Mouse (Mus musculus) CH12.LX (cell line): Measurements from ENCODE around the gene Fv1. TPM values are rescaled to one million over a fixed set of nuclear protein-coding genes. Genes with fewer than 3 reads are reported as not detected.

Experiments
- DNase-seq: peaks from one replicate; pipeline ENCODE4 v3.0.0-alpha.2; 2013; ENCODE audit errors: extremely low read depth
- H3K27ac ChIP-seq: 2 replicates; pipeline ENCODE4 v1.5.1; 2012; ENCODE audit warnings: low read depth, mild to moderate bottlenecking, control low read depth, moderate library complexity; ENCODE audit not compliant: insufficient read depth
- H3K27me3 ChIP-seq: replicated peaks from 2 replicates; pipeline ENCODE3; 2012; ENCODE audit warnings: inconsistent platforms
- H3K36me3 ChIP-seq, 2 experiments: replicated peaks in 1 of 2; 2 replicates each; pipeline versions ENCODE3 to v1.6.1; 2012; ENCODE audit warnings: inconsistent platforms in 1 of 2, low read length in 1 of 2, mild to moderate bottlenecking in 1 of 2, mixed read lengths in 1 of 2, moderate library complexity in 1 of 2; ENCODE audit not compliant: control insufficient read depth in 1 of 2, insufficient read depth in 1 of 2
- H3K4me1 ChIP-seq, 2 experiments: 2 replicates each; pipeline ENCODE4 v1.6.1; 2012; ENCODE audit warnings: inconsistent platforms in 1 of 2, moderate library complexity in 1 of 2; ENCODE audit not compliant: insufficient read depth in 2 of 2, control insufficient read depth in 1 of 2
- H3K4me2 ChIP-seq: 2 replicates; pipeline ENCODE4 v1.6.1; 2012; ENCODE audit warnings: low read depth, mild to moderate bottlenecking, control low read depth; ENCODE audit not compliant: poor library complexity, insufficient read depth, severe bottlenecking
- H3K4me3 ChIP-seq, 3 experiments: fragments of 150-350 bp in 1 of 3; sonication (generic) in 1 of 3; replicated peaks in 1 of 3; 2 replicates each; pipeline versions ENCODE3 to v1.5.1; 2011 to 2012; ENCODE audit warnings: low read depth in 2 of 3, low read length in 2 of 3, mild to moderate bottlenecking in 2 of 3, moderate library complexity in 2 of 3, control low read depth in 1 of 3, improper control_type of control experiment in 1 of 3, inconsistent platforms in 1 of 3, mixed read lengths in 1 of 3; ENCODE audit not compliant: poor library complexity in 1 of 3
- H3K79me2 ChIP-seq: replicated peaks from 2 replicates; pipeline ENCODE4 v1.6.1; 2012; ENCODE audit warnings: mild to moderate bottlenecking, moderate library complexity; ENCODE audit not compliant: control insufficient read depth, poor library complexity, insufficient read depth, severe bottlenecking; ENCODE audit errors: extremely low read depth
- H3K9ac ChIP-seq: 2 replicates; pipeline ENCODE4 v1.6.1; 2012; ENCODE audit warnings: low read depth, mild to moderate bottlenecking, control low read depth, moderate library complexity; ENCODE audit not compliant: insufficient read depth
- H3K9me3 ChIP-seq: replicated peaks from 2 replicates; pipeline ENCODE3; 2012; ENCODE audit warnings: low read length, inconsistent platforms, mixed read lengths
- BHLHE40 ChIP-seq: IDR thresholded peaks from 2 replicates; pipeline ENCODE4 v1.6.1; 2011; ENCODE audit warnings: mild to moderate bottlenecking, low read depth, low read length, improper control_type of control experiment
- CTCF ChIP-seq, 2 experiments: IDR thresholded peaks in 1 of 2; conservative IDR thresholded peaks in 1 of 2; 2 replicates each; pipeline ENCODE4 v1.5.1; 2011 to 2012; ENCODE audit warnings: low read depth in 2 of 2, low read length in 2 of 2, improper control_type of control experiment in 1 of 2, inconsistent platforms in 1 of 2, mild to moderate bottlenecking in 1 of 2, moderate library complexity in 1 of 2
- ETS1 ChIP-seq: conservative IDR thresholded peaks from 2 replicates; pipeline ENCODE4 v1.6.1; 2012; ENCODE audit warnings: low read depth, mild to moderate bottlenecking, inconsistent platforms, low read length, improper control_type of control experiment, moderate library complexity
- MAX ChIP-seq: IDR thresholded peaks from 2 replicates; pipeline ENCODE4 v1.6.1; 2011; ENCODE audit warnings: low read length, improper control_type of control experiment
- MAZ ChIP-seq: IDR thresholded peaks from 2 replicates; pipeline ENCODE4 v1.6.1; 2012; ENCODE audit warnings: low read depth, mild to moderate bottlenecking, inconsistent platforms, low read length, improper control_type of control experiment, moderate library complexity
- NELFE ChIP-seq: IDR thresholded peaks from 2 replicates; pipeline ENCODE4 v1.6.1; 2011; ENCODE audit warnings: low read depth, low read length, improper control_type of control experiment
- NRF1 ChIP-seq: IDR thresholded peaks from 2 replicates; pipeline ENCODE4 v1.6.1; 2014; ENCODE audit warnings: low read depth, mild to moderate bottlenecking, inconsistent platforms, low read length, improper control_type of control experiment, moderate library complexity
- PAX5 ChIP-seq: IDR thresholded peaks from 2 replicates; pipeline ENCODE4 v1.6.1; 2012; ENCODE audit warnings: low read length, inconsistent platforms, mixed read lengths
- POLR2AphosphoS2 ChIP-seq: IDR thresholded peaks from 2 replicates; pipeline ENCODE4 v1.6.1; 2011; ENCODE audit warnings: low read depth, low read length, improper control_type of control experiment
- RCOR1 ChIP-seq: conservative IDR thresholded peaks from 2 replicates; pipeline ENCODE4 v1.6.1; 2012; ENCODE audit warnings: low read depth, mild to moderate bottlenecking, inconsistent platforms, low read length, improper control_type of control experiment
- UBTF ChIP-seq: IDR thresholded peaks from 2 replicates; pipeline ENCODE4 v1.6.1; 2012; ENCODE audit warnings: low read depth, mild to moderate bottlenecking, inconsistent platforms, low read length, improper control_type of control experiment, moderate library complexity
- USF1 ChIP-seq: IDR thresholded peaks from 2 replicates; pipeline ENCODE4 v1.6.1; 2014; ENCODE audit warnings: low read depth, mild to moderate bottlenecking, inconsistent platforms, low read length, improper control_type of control experiment
- ZKSCAN1 ChIP-seq: IDR thresholded peaks from 2 replicates; pipeline ENCODE4 v1.6.1; 2012; ENCODE audit warnings: low read depth, inconsistent platforms, low read length, improper control_type of control experiment, borderline replicate concordance
- dilution Hi-C: fragments of 300-500 bp; cut with MboI; formaldehyde crosslinking; loops from 2 replicates; pipeline ENCODE4 v1.14.3; 2020; ENCODE audit warnings: low sequenced_read_pairs; ENCODE audit not compliant: extremely low pct_unique_long_range_greater_than_20kb, extremely low pct_ligation_motif_present
- in situ Hi-C: fragments of 300-500 bp; cut with MboI; formaldehyde crosslinking; loops from 3 replicates; pipeline ENCODE4 v1.14.3; 2019; ENCODE audit warnings: low sequenced_read_pairs, low pct_ligation_motif_present, low pct_unique_long_range_greater_than_20kb, mixed read lengths
- polyA plus RNA-seq: library from polyadenylated mRNA; unstranded; fragments of >175 nt; gene quantifications from 2 replicates; pipeline ENCODE4 v1.2.1, GENCODE M21; 2012; ENCODE audit warnings: low read depth; ENCODE audit not compliant: insufficient read length
- total RNA-seq, 2 experiments: library from RNA; depleted of rRNA; stranded (reverse); fragments of 300-350 nt in 1 of 2; fragments of >200 nt in 1 of 2; gene quantifications; 2 replicates each; pipeline ENCODE4 v1.2.3; 2012 to 2014

Gene Fv1
- total and polyA plus RNA-seq, 3 experiments, result 2.1 to 4.0 (median 3.0) TPM

DNA sequence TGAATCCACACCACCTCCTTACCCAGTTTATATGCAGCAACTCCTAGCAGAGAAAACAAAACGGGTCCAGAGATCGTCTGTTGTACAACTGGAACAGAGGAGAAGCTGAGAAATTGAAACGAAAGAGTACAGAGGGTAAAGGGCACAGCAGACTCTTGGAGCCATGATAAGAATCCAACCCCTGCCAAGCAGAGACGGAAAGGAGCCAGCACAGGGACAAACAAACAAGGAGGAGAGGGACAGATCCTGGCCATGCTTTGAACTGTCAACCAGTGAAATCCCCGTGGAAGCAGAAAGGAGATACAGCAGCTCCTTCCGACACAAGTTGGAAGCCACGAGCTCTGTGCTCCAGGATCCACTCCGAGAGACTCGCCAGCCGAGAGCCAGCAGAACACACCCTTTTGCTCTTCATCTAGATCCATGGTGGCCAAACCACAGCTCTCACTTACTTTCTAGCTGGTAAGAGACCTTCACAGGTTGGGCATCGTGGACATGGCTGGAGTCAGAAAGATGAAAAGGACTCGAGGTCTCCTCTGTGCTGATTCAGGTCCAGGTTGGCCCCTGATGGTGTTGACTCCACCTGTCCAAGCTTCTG is 34.2 kb downstream of the Fv1 start:
- H3K9ac ChIP-seq, result no peak overlapping the region
- H3K4me2 ChIP-seq, result no peak overlapping the region
- no peak for TF ChIP-seq NRF1
- TF ChIP-seq, all 38 proteins: peak for 0
- in situ Hi-C loops, result no loop called here
- no peaks in the 10 kb centered on the region for H3K9me3 ChIP-seq
- H3K79me2 ChIP-seq, result peaks cover 4% of the 10 kb centered on the region; the same call in 1 of the 2 replicates
- no peak overlapping the region for H3K27ac ChIP-seq
- H3K36me3 ChIP-seq, result peaks cover 29 to 52% of the 10 kb centered on the region in 2 experiments
- H3K27me3 ChIP-seq, result peaks cover 2% of the 10 kb centered on the region
- no peak overlapping the region for H3K4me3 ChIP-seq
- H3K4me1 ChIP-seq, result peaks cover 10 to 15% of the 10 kb centered on the region in 2 experiments
- dilution Hi-C loops, result no loop called here
- DNase-seq, result no peak

- dilution Hi-C loops (no loop called here), in situ Hi-C loops (no loop called here)
- peak overlapping the region; percentile 92 for H3K9ac ChIP-seq
- DNase-seq, result no peak
- peak overlapping the region; percentile 83 to 95 (median 93) for H3K4me3 ChIP-seq
- H3K79me2 ChIP-seq, result peaks cover 4% of the 10 kb centered on the region; the same call in 1 of the 2 replicates
- no peaks in the 10 kb centered on the region for H3K9me3 ChIP-seq
- H3K27ac ChIP-seq, result no peak overlapping the region
- TF ChIP-seq NELFE, result no peak
- TF ChIP-seq RCOR1, result no peak
- TF ChIP-seq MAZ, result no peak
- TF ChIP-seq CTCF (conservative IDR thresholded peaks at IDR 0.05 in 1 of 2, IDR thresholded peaks at IDR 0.05 in 1 of 2; ENCODE audit: low read depth in 2 of 2, low read length in 2 of 2), result no peak
- no peak for TF ChIP-seq ZKSCAN1
- no peak for TF ChIP-seq PAX5
- no peak for TF ChIP-seq BHLHE40
- TF ChIP-seq UBTF, result no peak
- TF ChIP-seq ETS1, result no peak
- no peak for TF ChIP-seq POLR2AphosphoS2
- TF ChIP-seq MAX, result no peak
- TF ChIP-seq USF1, result no peak
- H3K4me1 ChIP-seq, result peaks cover 10 to 15% of the 10 kb centered on the region in 2 experiments
- H3K27me3 ChIP-seq, result peaks cover 2% of the 10 kb centered on the region
- peaks cover 24 to 46% of the 10 kb centered on the region in 2 experiments for H3K36me3 ChIP-seq
- peak overlapping the region; percentile 82 for H3K4me2 ChIP-seq
Observed at GRCm38 (mm10) chr4:147903601-147904000, 34.8 kb downstream of the Fv1 start.
